Mouse (Mus musculus): Measurements from ENCODE around the gene Rint1. TPM values are rescaled to one million over a fixed set of nuclear protein-coding genes. Genes with fewer than 3 reads are reported as not detected.

Gene Rint1
- polyA plus RNA-seq (2012; rRNA removed): 16.4 and 18.4 TPM in 2 replicates

GRCm38 (mm10) chr5:23787536-23788389, at the start of gene Rint1:
Gene Rint1 (plus strand): TSS chr5:23787711.
- peak; percentile 97 for DNase-seq (ENCODE audit: low spot score)

GRCm38 (mm10) chr5:23743261-23743660, 44.2 kb upstream of the Rint1 start:
- DNase-seq (ENCODE audit: low spot score): no peak

- no peak for DNase-seq (ENCODE audit: low spot score)
These were observed 37.6 kb upstream of the Rint1 start for GRCm38 (mm10) chr5:23749882-23750281.

- no peak for DNase-seq (ENCODE audit: low spot score)
These were observed 31.9 kb upstream of the Rint1 start for GRCm38 (mm10) chr5:23755591-23755990.

GRCm38 (mm10) chr5:23756368-23756767, 31.1 kb upstream of the Rint1 start:
- no peak for DNase-seq (ENCODE audit: low spot score)

GRCm38 (mm10) chr5:23758633-23759032, 28.9 kb upstream of the Rint1 start:
- DNase-seq (ENCODE audit: low spot score): no peak

- no peak for DNase-seq (ENCODE audit: low spot score)
These were observed 25.0 kb upstream of the Rint1 start for GRCm38 (mm10) chr5:23762531-23762930.

- no peak for DNase-seq (ENCODE audit: low spot score)
These were observed 23.0 kb upstream of the Rint1 start for GRCm38 (mm10) chr5:23764557-23764956.

GRCm38 (mm10) chr5:23771105-23771504, 16.4 kb upstream of the Rint1 start:
- no peak for DNase-seq (ENCODE audit: low spot score)

- no peak for DNase-seq (ENCODE audit: low spot score)
These were observed 13.3 kb upstream of the Rint1 start for GRCm38 (mm10) chr5:23774186-23774585.

- no peak for DNase-seq (ENCODE audit: low spot score)
These were observed 7.0 kb upstream of the Rint1 start for GRCm38 (mm10) chr5:23780516-23780915.

- DNase-seq (ENCODE audit: low spot score): no peak
These were observed 6.3 kb upstream of the Rint1 start for GRCm38 (mm10) chr5:23781172-23781571.

- no peak for DNase-seq (ENCODE audit: low spot score)
These were observed 5.3 kb upstream of the Rint1 start for GRCm38 (mm10) chr5:23782051-23782810.

GRCm38 (mm10) chr5:23782931-23783877, 4.3 kb upstream of the Rint1 start, which contains the start of gene Pus7:
Gene Pus7 (minus strand): TSS chr5:23783711.
- peak; percentile 71 for DNase-seq (ENCODE audit: low spot score)

GRCm38 (mm10) chr5:23788390-23788830, 899 bp downstream of the Rint1 start:
- DNase-seq (ENCODE audit: low spot score): no peak

GRCm38 (mm10) chr5:23789078-23789612, 1.6 kb downstream of the Rint1 start:
- DNase-seq (ENCODE audit: low spot score): no peak

GRCm38 (mm10) chr5:23792726-23793125, 5.2 kb downstream of the Rint1 start:
- DNase-seq (ENCODE audit: low spot score): no peak

- no peak for DNase-seq (ENCODE audit: low spot score)
These were observed 27.3 kb downstream of the Rint1 start for GRCm38 (mm10) chr5:23814841-23815240.

GRCm38 (mm10) chr5:23816681-23817080, 29.2 kb downstream of the Rint1 start:
- DNase-seq (ENCODE audit: low spot score): no peak

- no peak for DNase-seq (ENCODE audit: low spot score)
These were observed 34.8 kb downstream of the Rint1 start for GRCm38 (mm10) chr5:23822306-23822705.

GRCm38 (mm10) chr5:23824171-23824733, 36.7 kb downstream of the Rint1 start:
- no peak for DNase-seq (ENCODE audit: low spot score)
